Mouse (Mus musculus) WW6 (cell line): ENCODE results near the gene Trip10.
A peak's percentile ranks its signal among the peaks of the same experiment; 100 is the strongest.

ENCODE experiments used
- DNase-seq: peaks from one replicate; pipeline ENCODE4 v3.0.0-alpha.2; 2013; ENCODE audit warnings: low read depth, low spot score

The Trip10 gene

DNA sequence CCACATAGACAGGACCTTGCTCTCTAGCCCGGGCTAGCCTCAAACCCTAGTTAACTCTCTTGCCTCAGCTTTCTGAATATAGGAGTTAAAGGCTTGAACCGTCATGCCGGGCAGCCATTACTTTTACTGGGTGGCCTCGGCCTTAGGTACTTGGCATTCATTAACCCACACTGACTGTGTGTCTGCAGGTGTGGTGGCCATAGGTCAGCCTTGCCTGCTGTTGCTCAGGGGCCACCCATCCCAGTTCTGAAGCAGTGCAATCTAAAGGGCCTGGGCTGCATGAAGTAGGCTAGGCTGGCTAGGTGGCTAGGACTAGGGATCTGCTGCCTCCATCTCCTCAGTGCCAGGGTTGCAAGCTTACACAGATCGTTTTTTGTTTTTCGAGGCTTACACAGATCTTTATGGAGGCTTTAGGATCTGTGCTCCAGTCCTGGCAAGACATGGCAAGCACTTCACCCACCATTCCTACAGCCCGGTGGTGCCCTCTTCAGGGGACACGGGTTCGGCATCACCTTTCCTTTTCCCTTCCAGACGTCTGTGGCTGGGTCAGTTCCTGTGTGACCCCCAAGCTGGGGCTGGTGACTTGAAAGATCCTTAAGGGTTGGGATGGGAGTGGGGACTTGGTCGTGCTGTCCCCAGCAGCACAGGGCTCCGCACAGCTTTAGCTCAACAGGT is 14.9 kb upstream of the Trip10 start:
- DNase-seq, result no peak

- no peak for DNase-seq
Observed at GRCm38 (mm10) chr17:57235803-57236202, 13.5 kb upstream of the Trip10 start.

- DNase-seq, result no peak
Observed at GRCm38 (mm10) chr17:57237181-57237580, 12.1 kb upstream of the Trip10 start.

DNA sequence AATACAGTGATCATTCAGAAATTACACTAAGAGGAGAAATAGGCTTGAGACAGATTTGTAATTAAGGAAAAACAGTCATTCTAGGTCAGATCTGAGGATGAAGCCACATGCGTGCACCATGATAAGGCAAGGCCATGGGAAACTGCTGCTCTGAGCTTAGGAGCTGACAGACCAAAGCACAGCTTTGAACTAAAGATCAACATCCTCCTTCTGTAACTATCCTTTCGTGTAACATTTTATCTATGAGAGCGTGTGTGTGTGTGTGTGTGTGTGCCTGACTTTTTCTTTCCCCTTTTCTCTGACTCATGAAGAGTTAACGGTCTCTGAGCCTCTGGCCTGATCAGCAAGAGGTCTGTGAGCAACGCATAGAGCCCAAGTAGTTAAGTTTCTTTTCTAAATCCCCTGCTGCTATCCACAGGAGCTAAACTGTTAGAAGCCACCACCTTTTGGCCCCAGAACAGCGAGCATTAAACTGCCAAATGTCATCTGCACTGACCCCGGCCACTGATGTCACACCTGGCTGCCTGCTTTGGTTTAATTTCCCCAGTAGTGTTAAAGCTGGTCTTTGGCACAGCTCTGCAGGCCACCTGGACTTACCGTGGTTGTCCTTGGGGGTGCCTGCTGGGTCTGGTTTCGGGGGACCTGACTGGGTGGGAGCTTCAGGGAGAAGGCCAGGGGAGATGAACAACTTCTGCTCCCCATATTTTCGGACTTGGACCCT is 5.4 kb upstream of the Trip10 start:
- no peak for DNase-seq

GRCm38 (mm10) chr17:57245311-57245929 is 3.8 kb upstream of the Trip10 start:
- DNase-seq, result no peak

DNA sequence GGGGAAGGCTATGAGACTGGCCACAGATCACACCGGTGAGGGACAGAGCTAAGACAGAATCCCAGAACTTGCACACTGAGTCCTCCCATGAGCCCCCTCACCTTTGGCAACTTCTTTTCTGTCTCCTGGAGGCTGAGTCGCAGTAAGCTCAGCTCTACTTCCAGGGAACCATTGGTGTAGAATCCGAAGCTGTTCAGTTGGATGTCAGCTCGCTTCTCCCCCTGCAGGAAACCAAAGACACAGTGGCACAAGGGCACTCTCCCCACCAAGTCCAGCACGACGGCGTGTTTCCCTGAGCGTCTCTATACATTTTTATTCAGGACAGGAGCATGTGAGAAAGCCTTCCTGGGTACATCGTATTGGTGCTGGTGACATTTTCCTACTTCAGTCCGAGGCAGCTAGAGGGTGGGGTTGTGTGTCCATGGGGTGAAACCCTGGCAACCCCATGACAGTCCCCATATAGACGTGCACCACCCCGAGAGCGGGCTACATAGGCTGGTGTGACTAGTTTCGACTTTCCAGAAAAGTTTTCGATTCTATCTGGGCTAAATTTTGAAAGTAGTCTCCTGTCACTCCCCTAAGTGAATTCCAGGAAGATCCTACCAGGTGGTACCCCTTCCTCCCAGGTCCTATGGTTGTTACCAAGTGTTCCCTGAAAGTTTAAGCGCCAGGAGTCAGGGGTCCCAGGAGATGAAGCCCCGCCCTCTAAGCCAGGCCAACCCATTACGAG is 2.4 kb upstream of the Trip10 start:
- no peak for DNase-seq

DNA sequence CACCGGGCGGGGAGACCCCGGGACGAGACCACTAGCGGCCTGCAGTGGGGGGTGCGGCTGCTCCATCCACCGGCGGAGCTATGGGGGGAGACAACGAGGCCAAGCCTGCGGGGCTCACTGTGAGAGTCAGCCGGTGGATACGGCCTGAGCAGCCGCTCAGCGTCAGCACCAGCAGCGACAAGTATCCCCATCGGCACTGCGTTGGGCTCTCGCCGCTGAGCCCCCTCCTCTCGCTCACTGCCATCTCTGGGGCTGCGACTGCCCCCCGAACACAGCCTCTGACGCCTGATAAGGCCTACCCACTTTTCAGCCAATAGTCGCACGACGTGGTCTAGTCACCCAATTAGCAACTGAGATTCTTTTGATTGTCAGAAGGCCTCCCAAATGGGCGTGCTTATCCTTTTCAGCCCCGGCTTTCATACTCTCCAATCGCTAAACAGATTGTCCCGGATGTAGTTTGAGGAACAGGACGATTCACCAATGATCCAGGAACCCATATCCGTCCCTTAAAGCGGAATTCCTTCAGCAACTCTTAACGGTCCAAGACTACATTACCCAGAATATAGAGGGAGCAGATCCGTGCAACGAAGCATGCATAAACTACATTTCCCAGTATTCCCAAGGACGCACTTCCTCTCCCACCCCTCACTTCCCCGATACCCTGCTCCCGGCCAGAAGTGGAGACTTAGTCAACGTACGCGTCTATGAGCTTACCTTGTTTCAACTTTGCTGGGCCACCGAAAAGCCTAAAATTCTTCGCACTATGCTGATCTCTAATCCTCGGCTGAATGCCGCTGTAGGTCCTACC is 1.7 kb upstream of the Trip10 start:
- DNase-seq, result peak; percentile 92

GRCm38 (mm10) chr17:57248201-57248699 is 1.0 kb upstream of the Trip10 start, which contains the start of gene Gpr108:
TSS of gene Gpr108 (minus strand) at chr17:57248446.
- DNase-seq, result peak; percentile 75

DNA sequence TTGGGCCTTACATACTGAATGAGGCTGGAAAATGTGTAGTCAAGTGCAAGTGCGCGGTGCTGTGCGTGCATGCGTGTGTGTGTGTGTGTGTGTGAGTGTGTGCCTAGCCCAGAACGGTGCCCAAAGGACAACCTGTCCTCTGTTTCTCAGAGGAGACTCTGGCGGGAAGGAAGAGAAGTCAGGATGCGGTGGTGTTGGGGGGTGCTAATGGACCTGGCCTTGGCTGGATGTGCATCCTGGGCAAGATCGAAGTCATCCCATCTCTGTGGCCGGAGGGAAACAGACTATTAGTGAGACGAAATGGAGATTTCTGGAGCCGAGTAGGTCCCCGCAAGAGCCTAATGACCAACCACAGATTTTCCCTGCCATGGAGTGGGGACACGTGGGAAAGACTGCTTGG is 484 bp upstream of the Trip10 start:
- DNase-seq, result no peak

- DNase-seq, result no peak
Observed at GRCm38 (mm10) chr17:57250461-57251160, 1.4 kb downstream of the Trip10 start.

- no peak for DNase-seq
Observed at GRCm38 (mm10) chr17:57251431-57251830, 2.2 kb downstream of the Trip10 start.

GRCm38 (mm10) chr17:57253306-57253705 is 4.1 kb downstream of the Trip10 start:
- DNase-seq, result no peak

- no peak for DNase-seq
Observed at GRCm38 (mm10) chr17:57255354-57255753, 6.1 kb downstream of the Trip10 start.

DNA sequence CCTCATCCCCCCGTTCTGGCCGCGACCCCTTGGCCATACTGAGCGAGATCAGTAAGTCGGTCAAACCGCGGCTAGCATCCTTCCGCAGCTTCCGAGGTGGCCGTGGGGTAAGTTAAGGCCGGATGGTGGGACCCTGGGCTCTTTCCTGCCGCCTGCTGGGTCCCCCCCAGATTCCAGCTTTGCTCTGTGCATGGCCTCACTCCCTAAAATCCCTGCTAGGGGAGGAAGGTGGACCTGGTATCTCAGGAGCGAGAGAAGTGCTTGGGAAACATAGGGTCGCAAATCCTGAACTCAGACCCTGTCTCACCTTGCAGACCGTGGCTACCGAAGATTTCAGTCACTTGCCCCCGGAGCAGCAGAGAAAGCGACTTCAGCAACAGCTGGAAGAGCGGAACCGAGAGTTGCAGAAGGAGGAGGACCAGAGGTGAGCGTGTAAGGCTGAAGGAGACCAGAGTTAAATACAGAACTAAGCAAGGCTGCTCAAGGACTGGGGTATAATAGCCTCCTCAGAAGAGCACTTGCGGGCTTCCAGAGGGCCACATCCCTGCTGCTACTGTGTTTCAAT is 7.7 kb downstream of the Trip10 start:
- no peak for DNase-seq

DNA sequence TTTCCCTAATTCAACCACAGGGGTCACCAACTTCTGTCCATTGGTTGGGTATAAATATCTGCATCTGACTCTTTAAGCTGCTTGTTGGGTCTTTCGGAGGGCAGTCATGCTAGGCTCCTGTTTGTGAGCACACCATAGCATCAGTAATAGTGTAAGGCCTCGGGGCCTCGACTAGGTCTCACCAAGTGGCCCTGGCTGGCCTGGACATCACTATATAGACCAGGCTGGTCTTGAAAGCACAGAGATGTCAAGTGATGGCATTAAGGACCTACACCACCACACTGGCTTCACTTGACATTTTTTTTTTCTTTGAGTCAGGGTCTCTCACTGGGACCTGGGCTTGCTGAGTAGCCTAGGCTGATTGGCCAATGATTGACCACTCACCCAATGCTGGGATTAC is 8.9 kb downstream of the Trip10 start:
- no peak for DNase-seq

DNA sequence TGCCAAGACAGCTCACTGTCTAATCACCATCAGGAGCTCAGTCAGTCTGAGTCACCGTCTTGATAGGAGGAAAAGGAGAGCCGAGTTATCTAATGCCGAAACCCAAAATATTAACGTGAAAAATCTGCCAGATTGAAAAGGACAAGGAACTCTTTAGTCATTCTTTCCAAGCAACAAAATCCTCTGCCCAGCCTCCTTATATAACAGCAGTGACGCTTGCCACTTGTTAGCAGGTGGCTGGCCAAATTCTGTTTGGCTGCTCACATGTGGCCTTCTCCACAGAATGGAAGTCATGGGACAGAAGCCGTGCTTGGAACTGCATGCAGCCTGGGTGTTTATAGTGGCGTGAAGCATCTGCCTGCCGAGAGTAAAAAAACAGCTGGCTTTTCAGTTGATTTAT is 10.5 kb downstream of the Trip10 start:
- no peak for DNase-seq

- no peak for DNase-seq
Observed at GRCm38 (mm10) chr17:57260351-57260750, 11.1 kb downstream of the Trip10 start.

GRCm38 (mm10) chr17:57261286-57261685 is 12.0 kb downstream of the Trip10 start:
- DNase-seq, result no peak

GRCm38 (mm10) chr17:57261796-57262195 is 12.5 kb downstream of the Trip10 start:
- DNase-seq, result no peak

DNA sequence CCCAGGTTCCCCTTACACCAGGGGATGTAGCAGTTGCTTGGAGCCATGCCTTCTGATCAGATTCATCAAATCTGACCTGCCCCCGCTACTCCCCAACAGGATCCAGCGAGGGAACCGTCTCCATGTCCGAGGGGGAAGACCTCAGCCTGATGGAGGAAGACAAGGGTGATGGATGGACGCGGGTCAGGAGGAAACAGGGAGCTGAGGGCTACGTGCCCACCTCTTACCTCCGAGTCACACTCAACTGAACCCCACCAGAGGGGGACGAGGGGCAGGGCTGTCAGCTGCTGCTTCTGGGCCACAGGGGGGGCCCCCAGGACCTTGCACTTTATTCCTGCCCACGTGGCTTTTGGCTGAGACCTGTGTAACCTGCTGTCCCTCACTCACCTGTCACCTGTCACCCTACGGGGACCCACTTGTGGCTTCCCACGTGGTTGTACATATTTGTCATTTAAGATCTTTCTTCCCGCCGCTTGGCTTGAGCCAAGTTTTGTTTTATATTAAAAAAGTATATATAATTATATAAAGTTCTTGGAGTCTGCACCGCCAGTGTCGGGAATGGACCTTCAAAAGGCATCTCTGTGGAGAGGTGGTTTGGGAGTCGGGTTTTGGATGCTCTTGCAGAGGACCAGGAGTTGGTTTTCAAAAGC is 13.8 kb downstream of the Trip10 start:
- no peak for DNase-seq
